Mouse (Mus musculus) erythroblast, adult 5-6 weeks (primary cell): Measurements from ENCODE around the gene Olfr1066. TPM values are rescaled to one million over a fixed set of nuclear protein-coding genes. Genes with fewer than 3 reads are reported as not detected.
"Not testable (repeated sequence)": the region's sequence is repeated elsewhere in the genome, so short reads cannot be mapped to it uniquely, and the experiment has no call there.

Experiments used
- ATAC-seq: replicated peaks from 2 replicates; pipeline ENCODE4 v1.8.0; 2016; ENCODE audit warnings: moderate number of reproducible peaks, mild to moderate bottlenecking, moderate TSS enrichment, inconsistent platforms; ENCODE audit not compliant: poor library complexity, low FRiP score, severe bottlenecking
- total RNA-seq, 2 experiments: library from RNA; stranded (forward) in 1 of 2; stranded (reverse) in 1 of 2; fragments of 150-400 nt in 1 of 2; fragments of 200-764, 138-1000 nt in 1 of 2; gene quantifications; 2 replicates each; pipeline versions ENCODE4 v1.2.3 to v1.2.4; 2015 to 2017; ENCODE audit warnings: low replicate concordance in 2 of 2

Gene Olfr1066
- total RNA-seq (2015; ENCODE audit: low replicate concordance): not detected in 2 replicates
- not detected in 2 replicates for total RNA-seq (2017; ENCODE audit: low replicate concordance)

- ATAC-seq: no peak
These were observed at the start of gene Olfr1066 for GRCm38 (mm10) chr2:86456169-86456568. Gene Olfr1066, minus strand, starts transcription at chr2:86456269.

DNA sequence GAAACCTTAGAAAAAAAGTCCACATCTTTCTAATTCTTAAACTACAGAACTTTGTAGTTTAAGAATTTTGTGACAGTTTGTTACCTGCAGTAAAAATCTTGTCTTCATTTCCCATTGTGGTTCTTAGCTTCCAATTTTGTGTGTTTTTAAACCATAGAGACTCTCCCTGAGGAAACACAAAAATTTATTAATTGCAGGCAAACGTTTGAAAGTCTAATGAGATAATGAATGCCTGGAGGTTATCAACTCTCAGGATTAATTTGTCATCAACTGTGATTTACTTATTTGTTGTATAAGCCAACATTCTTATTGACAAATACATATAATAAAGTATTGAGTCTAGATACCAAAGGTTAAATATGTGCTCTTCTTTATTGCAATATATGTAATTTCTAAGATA lies 31.2 kb upstream of the Olfr1066 start, which contains the start of gene Olfr228:
Gene Olfr228, minus strand, starts transcription at position 101 of the 400 bp plus-strand sequence.
- no peak for ATAC-seq

GRCm38 (mm10) chr2:86464442-86465109 lies 8.5 kb upstream of the Olfr1066 start:
- ATAC-seq: no peak

DNA sequence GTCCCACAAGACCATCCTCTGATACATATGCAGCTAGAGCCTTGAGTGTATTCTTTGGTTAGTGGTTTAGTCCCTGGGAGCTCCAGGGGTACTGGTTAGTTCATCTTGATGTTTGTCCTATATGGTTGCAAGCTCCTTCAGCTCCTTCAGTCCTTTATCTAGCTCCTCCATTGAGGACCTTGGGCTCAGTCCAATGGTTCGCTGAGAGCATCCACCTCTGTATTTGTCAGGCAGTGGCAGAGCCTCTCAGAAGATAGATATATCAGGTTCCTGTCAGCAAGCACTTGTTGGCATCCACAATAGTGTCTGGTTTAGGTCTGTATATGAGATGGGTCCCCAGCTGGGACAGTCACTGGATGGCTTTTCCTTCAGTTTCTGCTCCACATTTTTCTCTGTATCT lies 4.4 kb upstream of the Olfr1066 start:
- ATAC-seq: no peak

GRCm38 (mm10) chr2:86450491-86450890 lies 5.6 kb downstream of the Olfr1066 start, which contains the start of gene Olfr1065:
Gene Olfr1065, minus strand, starts transcription at chr2:86450591.
- not testable (repeated sequence) for ATAC-seq

- not testable (repeated sequence) for ATAC-seq
These were observed 14.0 kb downstream of the Olfr1066 start for GRCm38 (mm10) chr2:86442101-86442500.

- not testable (repeated sequence) for ATAC-seq
These were observed 27.6 kb downstream of the Olfr1066 start for GRCm38 (mm10) chr2:86428511-86428910.

- ATAC-seq: not testable (repeated sequence)
These were observed 29.4 kb downstream of the Olfr1066 start, which contains the start of gene Olfr1062 for GRCm38 (mm10) chr2:86426649-86427048. Gene Olfr1062, minus strand, starts transcription at chr2:86426749.

DNA sequence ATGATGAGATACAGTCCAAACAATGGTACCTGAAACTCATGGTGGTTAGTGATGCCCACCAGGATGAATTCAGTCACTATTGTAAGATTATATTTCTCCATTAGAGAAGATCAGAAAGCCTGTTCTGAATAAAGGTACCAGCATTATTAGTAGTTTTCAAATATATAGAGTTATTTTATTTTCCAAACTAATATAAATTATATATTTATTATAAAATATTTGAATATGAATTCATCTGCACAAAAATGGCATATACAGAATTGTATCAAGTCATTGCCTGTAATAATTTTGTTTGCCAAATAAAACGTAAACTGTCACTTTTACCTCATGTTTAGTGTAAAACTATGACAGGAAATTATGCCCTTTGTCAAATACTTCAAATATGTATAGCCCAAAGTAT lies 42.1 kb downstream of the Olfr1066 start, which contains the start of gene Olfr1061:
Gene Olfr1061, minus strand, starts transcription at position 101 of the 400 bp plus-strand sequence.
- ATAC-seq: no peak

Other genes with a start within 250 kb of the Olfr1066 start
- gene Olfr1046, start 237.0 kb downstream of the Olfr1066 start, total RNA-seq (2015; ENCODE audit: low replicate concordance): not detected in 2 replicates
- not detected in 2 replicates for gene Olfr1046, start 237.0 kb downstream of the Olfr1066 start, total RNA-seq (2017; ENCODE audit: low replicate concordance)
- not detected in 2 replicates for gene Olfr1047, start 224.9 kb downstream of the Olfr1066 start, total RNA-seq (2015; ENCODE audit: low replicate concordance)
- gene Olfr1047, start 224.9 kb downstream of the Olfr1066 start, total RNA-seq (2017; ENCODE audit: low replicate concordance): not detected in 2 replicates
- not detected in 2 replicates for gene Olfr1048, start 216.0 kb downstream of the Olfr1066 start, total RNA-seq (2015; ENCODE audit: low replicate concordance)
- not detected in 2 replicates for gene Olfr1048, start 216.0 kb downstream of the Olfr1066 start, total RNA-seq (2017; ENCODE audit: low replicate concordance)
- not detected in 2 replicates for gene Olfr1049, start 197.9 kb downstream of the Olfr1066 start, total RNA-seq (2015; ENCODE audit: low replicate concordance)
- not detected in 2 replicates for gene Olfr1049, start 197.9 kb downstream of the Olfr1066 start, total RNA-seq (2017; ENCODE audit: low replicate concordance)
- not detected in 2 replicates for gene Olfr1051, start 177.2 kb downstream of the Olfr1066 start, total RNA-seq (2015; ENCODE audit: low replicate concordance)
- not detected in 2 replicates for gene Olfr1051, start 177.2 kb downstream of the Olfr1066 start, total RNA-seq (2017; ENCODE audit: low replicate concordance)
- not detected in 2 replicates for gene Olfr1052, start 163.8 kb downstream of the Olfr1066 start, total RNA-seq (2015; ENCODE audit: low replicate concordance)
- gene Olfr1052, start 163.8 kb downstream of the Olfr1066 start, total RNA-seq (2017; ENCODE audit: low replicate concordance): 1.2 TPM in 1 of 2 replicates, not detected in the other
- not detected in 2 replicates for gene Olfr1053, start 141.0 kb downstream of the Olfr1066 start, total RNA-seq (2015; ENCODE audit: low replicate concordance)
- not detected in 2 replicates for gene Olfr1053, start 141.0 kb downstream of the Olfr1066 start, total RNA-seq (2017; ENCODE audit: low replicate concordance)
- gene Olfr1054, start 120.8 kb downstream of the Olfr1066 start, total RNA-seq (2015; ENCODE audit: low replicate concordance): not detected in 2 replicates
- not detected in 2 replicates for gene Olfr1054, start 120.8 kb downstream of the Olfr1066 start, total RNA-seq (2017; ENCODE audit: low replicate concordance)
- not detected in 2 replicates for gene Olfr1055, start 106.0 kb downstream of the Olfr1066 start, total RNA-seq (2015; ENCODE audit: low replicate concordance)
- not detected in 2 replicates for gene Olfr1055, start 106.0 kb downstream of the Olfr1066 start, total RNA-seq (2017; ENCODE audit: low replicate concordance)
- gene Olfr1056, start 93.8 kb downstream of the Olfr1066 start, total RNA-seq (2015; ENCODE audit: low replicate concordance): not detected in 2 replicates
- gene Olfr1056, start 93.8 kb downstream of the Olfr1066 start, total RNA-seq (2017; ENCODE audit: low replicate concordance): not detected in 2 replicates
- gene Olfr1057, start 77.9 kb downstream of the Olfr1066 start, total RNA-seq (2015; ENCODE audit: low replicate concordance): not detected in 2 replicates
- not detected in 2 replicates for gene Olfr1057, start 77.9 kb downstream of the Olfr1066 start, total RNA-seq (2017; ENCODE audit: low replicate concordance)
- not detected in 2 replicates for gene Olfr1058, start 67.7 kb downstream of the Olfr1066 start, total RNA-seq (2015; ENCODE audit: low replicate concordance)
- gene Olfr1058, start 67.7 kb downstream of the Olfr1066 start, total RNA-seq (2017; ENCODE audit: low replicate concordance): not detected in 2 replicates
- not detected in 2 replicates for gene Olfr1061, start 42.2 kb downstream of the Olfr1066 start, total RNA-seq (2015; ENCODE audit: low replicate concordance)
- gene Olfr1061, start 42.2 kb downstream of the Olfr1066 start, total RNA-seq (2017; ENCODE audit: low replicate concordance): not detected in 2 replicates
- gene Olfr1062, start 29.5 kb downstream of the Olfr1066 start, total RNA-seq (2015; ENCODE audit: low replicate concordance): 0.42 TPM in 1 of 2 replicates, not detected in the other
- gene Olfr1062, start 29.5 kb downstream of the Olfr1066 start, total RNA-seq (2017; ENCODE audit: low replicate concordance): not detected in 2 replicates
- not detected in 2 replicates for gene Olfr1065, start 5.7 kb downstream of the Olfr1066 start, total RNA-seq (2015; ENCODE audit: low replicate concordance)
- not detected in 2 replicates for gene Olfr1065, start 5.7 kb downstream of the Olfr1066 start, total RNA-seq (2017; ENCODE audit: low replicate concordance)
- gene Olfr228, start 31.1 kb upstream of the Olfr1066 start, total RNA-seq (2015; ENCODE audit: low replicate concordance): not detected in 2 replicates
- not detected in 2 replicates for gene Olfr228, start 31.1 kb upstream of the Olfr1066 start, total RNA-seq (2017; ENCODE audit: low replicate concordance)
- not detected in 2 replicates for gene Olfr1076, start 52.2 kb upstream of the Olfr1066 start, total RNA-seq (2015; ENCODE audit: low replicate concordance)
- not detected in 2 replicates for gene Olfr1076, start 52.2 kb upstream of the Olfr1066 start, total RNA-seq (2017; ENCODE audit: low replicate concordance)
- not detected in 2 replicates for gene Olfr1079, start 86.2 kb upstream of the Olfr1066 start, total RNA-seq (2015; ENCODE audit: low replicate concordance)
- not detected in 2 replicates for gene Olfr1079, start 86.2 kb upstream of the Olfr1066 start, total RNA-seq (2017; ENCODE audit: low replicate concordance)
- not detected in 2 replicates for gene Olfr1080, start 102.0 kb upstream of the Olfr1066 start, total RNA-seq (2015; ENCODE audit: low replicate concordance)
- gene Olfr1080, start 102.0 kb upstream of the Olfr1066 start, total RNA-seq (2017; ENCODE audit: low replicate concordance): not detected in 2 replicates
- not detected in 2 replicates for gene Olfr1082, start 142.7 kb upstream of the Olfr1066 start, total RNA-seq (2015; ENCODE audit: low replicate concordance)
- not detected in 2 replicates for gene Olfr1082, start 142.7 kb upstream of the Olfr1066 start, total RNA-seq (2017; ENCODE audit: low replicate concordance)
- not detected in 2 replicates for gene Olfr1084, start 183.5 kb upstream of the Olfr1066 start, total RNA-seq (2015; ENCODE audit: low replicate concordance)
- not detected in 2 replicates for gene Olfr1084, start 183.5 kb upstream of the Olfr1066 start, total RNA-seq (2017; ENCODE audit: low replicate concordance)
- not detected in 2 replicates for gene Olfr1085, start 205.8 kb upstream of the Olfr1066 start, total RNA-seq (2015; ENCODE audit: low replicate concordance)
- gene Olfr1085, start 205.8 kb upstream of the Olfr1066 start, total RNA-seq (2017; ENCODE audit: low replicate concordance): not detected in 2 replicates
- gene Olfr1086, start 223.8 kb upstream of the Olfr1066 start, total RNA-seq (2015; ENCODE audit: low replicate concordance): not detected in 2 replicates
- not detected in 2 replicates for gene Olfr1086, start 223.8 kb upstream of the Olfr1066 start, total RNA-seq (2017; ENCODE audit: low replicate concordance)
- not detected in 2 replicates for gene Olfr1087, start 242.1 kb upstream of the Olfr1066 start, total RNA-seq (2015; ENCODE audit: low replicate concordance)
- not detected in 2 replicates for gene Olfr1087, start 242.1 kb upstream of the Olfr1066 start, total RNA-seq (2017; ENCODE audit: low replicate concordance)